Mouse (Mus musculus): ENCODE measurements around the gene Gm7971. TPM values are rescaled to one million over a fixed set of nuclear protein-coding genes. Genes with fewer than 3 reads are reported as not detected.

The Gm7971 gene
- polyA plus RNA-seq (2015; fragmentation: Illumina TruSeq; extraction: RNeasy Lipid Tissue Mini Kit (QIAGEN cat#74804); ENCODE audit: insufficient read depth, low replicate concordance) = not detected

DNA sequence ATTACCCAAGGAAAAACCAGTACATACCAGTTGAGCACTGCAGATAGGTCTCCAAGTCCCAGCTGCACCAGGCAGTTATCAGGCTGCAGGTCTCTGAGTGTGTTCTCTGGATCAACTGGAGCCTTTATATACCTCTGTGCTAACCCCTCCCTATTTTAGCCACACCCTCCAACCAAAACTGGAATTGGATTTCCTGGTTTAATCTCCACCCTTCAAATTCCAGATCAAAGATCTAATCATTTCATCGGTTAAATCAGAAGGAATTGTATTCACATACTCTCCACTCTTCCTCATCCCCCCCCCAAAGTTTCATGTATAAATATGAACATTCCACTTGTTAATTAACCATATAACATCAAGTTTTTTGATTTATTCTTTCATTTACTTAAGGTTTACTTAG lies at the start of gene Gm7971:
Gm7971 (minus strand) TSS at position 101 of the 400 bp plus-strand sequence.

Other genes with a start within 250 kb of the Gm7971 start
- not detected for gene D5Ertd577e, start 138.1 kb downstream of the Gm7971 start, polyA plus RNA-seq (2015; fragmentation: Illumina TruSeq; extraction: RNeasy Lipid Tissue Mini Kit (QIAGEN cat#74804); ENCODE audit: insufficient read depth, low replicate concordance)
- not detected for gene Gm3286, start 84.1 kb downstream of the Gm7971 start, polyA plus RNA-seq (2015; fragmentation: Illumina TruSeq; extraction: RNeasy Lipid Tissue Mini Kit (QIAGEN cat#74804); ENCODE audit: insufficient read depth, low replicate concordance)
- gene Gm7978, start 141.3 kb upstream of the Gm7971 start, polyA plus RNA-seq (2015; fragmentation: Illumina TruSeq; extraction: RNeasy Lipid Tissue Mini Kit (QIAGEN cat#74804); ENCODE audit: insufficient read depth, low replicate concordance) = not detected
- not detected for gene Gm7982, start 147.1 kb upstream of the Gm7971 start, polyA plus RNA-seq (2015; fragmentation: Illumina TruSeq; extraction: RNeasy Lipid Tissue Mini Kit (QIAGEN cat#74804); ENCODE audit: insufficient read depth, low replicate concordance)
- gene E330014E10Rik, start 181.1 kb upstream of the Gm7971 start, polyA plus RNA-seq (2015; fragmentation: Illumina TruSeq; extraction: RNeasy Lipid Tissue Mini Kit (QIAGEN cat#74804); ENCODE audit: insufficient read depth, low replicate concordance) = not detected